Mouse (Mus musculus) forebrain, embryonic 16.5 days (tissue): ENCODE data around the gene Arntl2. TPM values are rescaled to one million over a fixed set of nuclear protein-coding genes. Genes with fewer than 3 reads are reported as not detected.

ENCODE experiments used
- ATAC-seq: fragments of 200-750 bp; cut with Nextera tagmentation; 2 replicates; pipeline ENCODE4 v1.8.0; 2017; ENCODE audit warnings: mild to moderate bottlenecking, moderate library complexity
- H3K27ac ChIP-seq: fragments of 300-500 bp; sonication (generic); 2 replicates; pipeline ENCODE4 v1.5.1; 2014; ENCODE audit warnings: low read length, control low read depth
- H3K27me3 ChIP-seq: fragments of 300-500 bp; sonication (generic); replicated peaks from 2 replicates; pipeline ENCODE4 v1.6.1; 2014; ENCODE audit warnings: low read length; ENCODE audit not compliant: control insufficient read depth, insufficient read depth
- H3K36me3 ChIP-seq: fragments of 300-500 bp; sonication (generic); 2 replicates; pipeline ENCODE4 v1.6.1; 2014; ENCODE audit not compliant: control insufficient read depth, insufficient read depth
- H3K4me1 ChIP-seq: fragments of 300-500 bp; sonication (generic); replicated peaks from 2 replicates; pipeline ENCODE4 v1.6.1; 2014; ENCODE audit warnings: low read length; ENCODE audit not compliant: control insufficient read depth, insufficient read depth
- H3K4me2 ChIP-seq: fragments of 300-500 bp; sonication (generic); 2 replicates; pipeline ENCODE4 v1.6.1; 2014; ENCODE audit warnings: mild to moderate bottlenecking, low read length, control low read depth
- H3K4me3 ChIP-seq: fragments of 300-500 bp; sonication (generic); replicated peaks from 2 replicates; pipeline ENCODE4 v1.5.1; 2014; ENCODE audit warnings: mild to moderate bottlenecking, low read length, control low read depth
- H3K9ac ChIP-seq: fragments of 300-500 bp; sonication (generic); replicated peaks from 2 replicates; pipeline ENCODE4 v1.6.1; 2014; ENCODE audit warnings: low read depth, low read length, control low read depth
- H3K9me3 ChIP-seq: fragments of 300-500 bp; sonication (generic); 2 replicates; pipeline ENCODE4 v1.6.1; 2016; ENCODE audit warnings: low read length; ENCODE audit not compliant: control insufficient read depth
- WGBS: fragments of 180-500 bp; shearing (Covaris S2); extraction: QIAGEN DNeasy Blood & Tissue Kit; methylation state at CpG from one replicate; pipeline ENCODE4 v1.1.7; 2014; 5-methylcytosine and 5-hydroxymethylcytosine counted together
- polyA plus RNA-seq: library from polyadenylated mRNA; unstranded; fragments of >200 nt; fragmentation: Nextera tagmentation; extraction: Ambion mirVana; gene quantifications from 2 replicates; pipeline ENCODE4 v1.2.1, GENCODE M21; 2015

Gene Arntl2
- polyA plus RNA-seq, 1 experiment from 2014 or later = 5.1 TPM

- Histone ChIP-seq H3K27me3 (no peaks in the 10 kb centered on the region), H3K4me1 (no peaks in the 10 kb centered on the region), H3K4me2 (no peak overlapping the region), H3K9me3 (no peaks in the 10 kb centered on the region), H3K36me3 (0 out of 2 replicates have a peak, but pooled peaks cover 2% of the 10 kb centered on the region), H3K27ac (no peak overlapping the region), H3K4me3 (no peak overlapping the region), H3K9ac (no peak overlapping the region)
- 93% methylated on average over 4 of the region's 4 CpGs for WGBS
- no peak for ATAC-seq
These were observed 40.2 kb upstream of the Arntl2 start for GRCm38 (mm10) chr6:146755679-146756078.

- H3K9ac ChIP-seq = no peak overlapping the region
- no peak overlapping the region for H3K27ac ChIP-seq
- no peak for ATAC-seq
- H3K4me3 ChIP-seq = no peak overlapping the region
- 92% methylated on average over 2 of the region's 2 CpGs for WGBS
- H3K4me2 ChIP-seq = no peak overlapping the region
- 0 out of 2 replicates have a peak, but pooled peaks cover 2% of the 10 kb centered on the region for H3K36me3 ChIP-seq
- no peaks in the 10 kb centered on the region for H3K4me1 ChIP-seq
- H3K27me3 ChIP-seq = no peaks in the 10 kb centered on the region
- H3K9me3 ChIP-seq = no peaks in the 10 kb centered on the region
These were observed 36.8 kb upstream of the Arntl2 start for GRCm38 (mm10) chr6:146759027-146759426.

- Histone ChIP-seq H3K27ac (no peak overlapping the region), H3K4me3 (no peak overlapping the region), H3K9ac (no peak overlapping the region), H3K27me3 (no peaks in the 10 kb centered on the region), H3K4me2 (no peak overlapping the region), H3K36me3 (0 out of 2 replicates have a peak, but pooled peaks cover 2% of the 10 kb centered on the region), H3K9me3 (no peaks in the 10 kb centered on the region), H3K4me1 (no peaks in the 10 kb centered on the region)
- ATAC-seq = no peak
- 95% methylated on average over 2 of the region's 2 CpGs for WGBS
These were observed 35.8 kb upstream of the Arntl2 start for GRCm38 (mm10) chr6:146760022-146760421.

- no peaks in the 10 kb centered on the region for H3K9me3 ChIP-seq
- no peak overlapping the region for H3K27ac ChIP-seq
- 71% methylated on average over 4 of the region's 4 CpGs for WGBS
- no peaks in the 10 kb centered on the region for H3K27me3 ChIP-seq
- no peak overlapping the region for H3K4me2 ChIP-seq
- H3K4me3 ChIP-seq = no peak overlapping the region
- no peak overlapping the region for H3K9ac ChIP-seq
- H3K4me1 ChIP-seq = no peaks in the 10 kb centered on the region
- ATAC-seq = no peak
- H3K36me3 ChIP-seq = 0 out of 2 replicates have a peak, but pooled peaks cover 2% of the 10 kb centered on the region
These were observed 35.1 kb upstream of the Arntl2 start for GRCm38 (mm10) chr6:146760736-146761135.

- Histone ChIP-seq H3K4me2 (no peak overlapping the region), H3K9ac (no peak overlapping the region), H3K27ac (no peak overlapping the region), H3K36me3 (0 out of 2 replicates have a peak, but pooled peaks cover 2% of the 10 kb centered on the region), H3K4me3 (no peak overlapping the region), H3K4me1 (no peaks in the 10 kb centered on the region), H3K27me3 (no peaks in the 10 kb centered on the region), H3K9me3 (no peaks in the 10 kb centered on the region)
- 64% methylated on average over 5 of the region's 5 CpGs for WGBS
- ATAC-seq = no peak
These were observed 33.5 kb upstream of the Arntl2 start for GRCm38 (mm10) chr6:146762264-146762898.

- Histone ChIP-seq H3K27ac (no peak overlapping the region), H3K4me3 (no peak overlapping the region), H3K9ac (no peak overlapping the region), H3K36me3 (peaks cover 7% of the 10 kb centered on the region; the same call in 1 of the 2 replicates), H3K4me1 (no peaks in the 10 kb centered on the region), H3K9me3 (no peaks in the 10 kb centered on the region), H3K27me3 (no peaks in the 10 kb centered on the region), H3K4me2 (no peak overlapping the region)
- WGBS = 52% methylated on average over 2 of the region's 2 CpGs
- no peak for ATAC-seq
These were observed 31.3 kb upstream of the Arntl2 start for GRCm38 (mm10) chr6:146764593-146764992.

- WGBS = 89% methylated on average over 4 of the region's 4 CpGs
- Histone ChIP-seq H3K4me1 (no peaks in the 10 kb centered on the region), H3K4me3 (no peak overlapping the region), H3K9ac (no peak overlapping the region), H3K36me3 (peaks cover 7% of the 10 kb centered on the region; the same call in 1 of the 2 replicates), H3K9me3 (no peaks in the 10 kb centered on the region), H3K27me3 (no peaks in the 10 kb centered on the region), H3K27ac (no peak overlapping the region), H3K4me2 (no peak overlapping the region)
- no peak for ATAC-seq
These were observed 30.6 kb upstream of the Arntl2 start for GRCm38 (mm10) chr6:146765270-146765669.

- peaks cover 7% of the 10 kb centered on the region for H3K36me3 ChIP-seq
- H3K4me1 ChIP-seq = no peaks in the 10 kb centered on the region
- no peak overlapping the region for H3K27ac ChIP-seq
- no peak overlapping the region for H3K9ac ChIP-seq
- no peaks in the 10 kb centered on the region for H3K9me3 ChIP-seq
- WGBS = 94% methylated on average over 10 of the region's 10 CpGs
- no peak overlapping the region for H3K4me3 ChIP-seq
- no peak overlapping the region for H3K4me2 ChIP-seq
- no peak for ATAC-seq
- H3K27me3 ChIP-seq = no peaks in the 10 kb centered on the region
These were observed 26.9 kb upstream of the Arntl2 start for GRCm38 (mm10) chr6:146768813-146769404.

GRCm38 (mm10) chr6:146770005-146770745 lies 25.7 kb upstream of the Arntl2 start:
- no peak for ATAC-seq
- no peak overlapping the region for H3K27ac ChIP-seq
- WGBS = 78% methylated on average over 6 of the region's 6 CpGs

More at GRCm38 (mm10) chr6:146770005-146770745, 25.7 kb upstream of the Arntl2 start:
- H3K9ac ChIP-seq = no peak overlapping the region
- no peak overlapping the region for H3K4me2 ChIP-seq
- H3K9me3 ChIP-seq = no peaks in the 10 kb centered on the region
- H3K27me3 ChIP-seq = no peaks in the 10 kb centered on the region
- H3K36me3 ChIP-seq = peaks cover 9% of the 10 kb centered on the region
- no peak overlapping the region for H3K4me3 ChIP-seq
- H3K4me1 ChIP-seq = no peaks in the 10 kb centered on the region
